Mouse (Mus musculus) v-Abl transformed pro-B cells (cell line): ENCODE results near the gene Zfp704.

Source experiments
- in situ Hi-C, 2 experiments: fragments of 400-800 bp; cut with MboI; formaldehyde crosslinking; loops; one replicate each; pipeline ENCODE4 v1.15.1; 2025; ENCODE audit not compliant: unreplicated experiment in 2 of 2

The Zfp704 gene

DNA sequence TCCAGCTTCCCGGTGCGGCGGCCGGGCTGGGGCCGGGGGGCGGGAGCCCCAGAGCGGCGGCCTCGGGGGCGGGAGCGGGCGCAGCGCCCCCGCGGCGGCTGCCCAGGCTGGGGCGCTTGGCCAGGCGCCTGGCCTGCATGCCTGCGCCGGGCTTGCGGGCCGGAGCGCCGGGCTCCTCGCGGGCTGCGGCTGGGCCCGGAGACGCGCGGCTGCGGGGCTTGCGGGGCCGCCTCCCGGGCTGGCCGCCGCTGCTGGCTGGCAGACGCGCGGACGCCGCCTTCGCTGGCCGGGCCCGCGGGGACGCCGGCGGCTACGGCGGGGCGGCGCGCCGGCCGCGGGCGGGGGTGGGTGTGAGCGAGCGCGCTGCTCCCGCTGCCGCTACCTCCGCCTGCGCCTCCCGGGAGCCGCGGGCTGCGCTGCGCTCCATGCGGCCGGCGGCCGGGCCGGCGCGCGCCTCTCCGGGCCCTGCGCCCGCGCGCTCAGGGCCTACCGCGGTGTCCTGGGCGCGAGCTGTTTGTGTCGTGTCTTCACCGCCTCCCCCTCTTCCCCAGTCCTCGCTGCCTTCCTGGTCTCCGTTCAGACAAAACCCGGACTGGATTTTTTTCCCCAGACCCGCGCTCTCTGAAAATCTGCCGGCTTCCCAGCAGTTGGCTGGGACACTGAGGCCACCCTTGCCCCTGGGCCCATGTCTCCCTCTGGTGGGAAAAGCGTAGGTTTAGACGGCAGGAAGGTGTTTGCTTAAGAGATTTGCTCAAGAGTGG lies at the start of gene Zfp704:
Gene Zfp704 (minus strand): TSS at position 505 of the 761 bp plus-strand sequence.
- in situ Hi-C loops, result no loop called here

DNA sequence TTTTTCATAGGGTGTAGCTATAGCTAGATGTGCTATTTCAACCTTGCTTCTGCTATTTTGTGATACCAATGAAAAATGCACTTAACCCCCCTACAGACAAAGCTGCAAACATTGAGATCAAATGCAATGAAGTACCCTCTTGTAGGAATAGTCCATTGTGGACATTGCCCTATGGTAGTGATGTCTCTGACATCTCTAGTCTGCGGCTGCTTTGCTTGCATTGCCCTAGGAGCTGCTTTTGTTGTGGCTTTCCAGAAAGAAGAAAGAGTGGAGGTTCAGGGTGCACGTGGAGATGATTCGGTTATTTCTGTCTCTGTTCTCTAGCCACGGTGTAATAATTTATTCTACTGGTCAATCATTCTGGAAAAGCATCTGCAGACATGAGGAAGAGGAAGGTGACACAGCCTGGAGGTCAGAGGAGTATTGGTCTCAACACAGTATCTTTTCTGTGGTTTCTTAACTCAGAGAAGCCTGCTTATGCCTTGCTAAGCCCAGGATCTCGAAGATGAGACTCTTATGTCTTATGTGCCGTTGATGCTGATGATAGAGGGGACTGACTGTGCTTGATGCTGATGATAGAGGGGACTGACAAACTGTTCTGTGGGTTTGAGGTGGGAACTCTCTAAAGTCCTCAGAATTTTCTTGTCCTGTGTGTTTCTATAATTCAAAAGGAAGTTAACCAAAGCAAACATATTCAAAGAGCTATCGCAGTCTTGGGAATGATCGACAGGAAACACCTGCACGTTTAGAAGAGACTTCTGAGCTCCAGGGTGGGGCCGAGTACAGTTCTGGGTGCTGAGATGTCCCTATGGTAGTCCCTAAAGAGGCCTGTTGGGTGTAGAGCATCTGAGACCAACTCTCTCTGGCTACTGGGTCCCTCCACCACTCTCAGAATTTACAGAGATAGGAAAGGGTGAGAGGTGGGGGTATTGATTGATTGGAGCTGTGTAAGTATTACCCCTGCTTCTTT lies 23.4 kb upstream of the Zfp704 start:
- in situ Hi-C loops, result no loop called here

DNA sequence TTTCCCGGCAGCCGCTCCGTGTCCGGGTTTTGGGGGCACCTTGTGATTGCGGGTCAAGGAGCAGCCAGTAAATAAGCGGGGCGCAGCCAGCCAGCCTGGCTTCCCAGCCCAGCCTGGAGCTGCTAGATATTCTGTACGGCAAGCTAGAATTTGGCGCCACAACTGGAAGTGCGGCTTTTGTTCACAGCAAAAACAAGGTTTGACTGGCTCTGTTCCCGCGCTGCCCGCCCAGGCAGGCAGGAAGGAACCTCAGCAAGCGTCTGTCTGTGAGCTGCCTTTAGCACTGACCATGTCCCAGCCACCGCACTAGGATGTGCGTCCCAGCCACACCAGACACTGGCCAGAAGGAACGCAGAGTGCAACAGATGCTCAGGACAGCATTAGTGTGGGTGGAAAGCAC lies 20.1 kb upstream of the Zfp704 start:
- in situ Hi-C loops, result no loop called here

DNA sequence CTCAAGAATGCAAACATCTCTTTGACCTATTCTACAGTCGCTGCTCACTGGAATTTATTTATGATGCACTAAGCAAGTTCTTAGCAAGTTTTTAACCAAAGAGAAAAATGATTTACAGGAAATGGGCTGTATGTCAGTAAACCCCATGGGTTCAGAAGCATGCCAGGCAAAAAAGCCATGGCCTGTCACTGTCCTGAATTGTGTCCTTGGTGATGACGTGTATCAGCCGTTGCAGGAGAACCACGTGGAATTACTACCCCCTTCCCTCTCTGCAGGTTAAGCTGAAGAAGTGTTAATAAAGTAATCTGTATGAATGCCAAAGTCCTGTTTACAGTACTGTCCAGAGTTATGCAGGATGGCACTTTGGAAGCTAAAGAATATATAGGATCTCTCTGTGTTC lies 18.2 kb upstream of the Zfp704 start:
- in situ Hi-C loops, result no loop called here

DNA sequence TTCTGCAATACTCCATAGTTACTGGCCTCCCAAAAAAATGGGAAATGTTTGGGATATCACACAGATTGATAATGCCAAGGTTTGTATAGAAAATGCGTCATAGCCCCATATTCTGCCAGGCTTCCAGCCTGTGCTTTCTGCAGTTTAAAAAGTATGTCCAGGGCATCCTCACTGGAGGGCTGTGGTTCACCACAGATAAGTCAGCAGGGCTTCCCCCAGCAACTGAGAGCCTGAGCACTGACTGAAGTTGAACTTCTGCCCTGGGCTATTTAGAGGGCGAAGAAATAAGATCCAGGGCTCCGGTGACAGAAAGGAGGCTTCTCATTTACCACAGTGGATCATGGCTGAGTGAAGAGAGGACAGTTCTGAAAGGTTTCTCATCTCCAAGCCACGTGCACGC lies 16.3 kb upstream of the Zfp704 start:
- in situ Hi-C loops, result no loop called here

DNA sequence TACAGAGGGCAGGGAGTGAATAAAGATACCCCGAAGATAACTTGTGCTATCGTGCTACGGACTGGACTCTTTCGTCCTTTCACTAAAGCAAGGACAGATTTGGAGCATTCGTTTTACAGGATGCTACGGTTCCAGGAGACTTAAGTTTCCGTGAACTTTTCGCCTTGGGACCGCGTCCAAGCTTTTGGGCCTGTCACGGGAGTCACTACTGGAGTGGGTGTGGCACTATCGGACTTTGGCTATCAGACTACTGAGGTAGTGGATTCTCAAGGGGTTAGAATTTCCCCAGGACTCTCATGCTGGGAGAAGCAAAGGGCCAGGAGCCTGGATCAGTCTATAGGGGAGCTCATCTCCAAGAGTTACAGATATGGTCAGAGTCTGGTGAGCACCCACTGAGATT lies 10.7 kb upstream of the Zfp704 start:
- in situ Hi-C loops, result no loop called here

DNA sequence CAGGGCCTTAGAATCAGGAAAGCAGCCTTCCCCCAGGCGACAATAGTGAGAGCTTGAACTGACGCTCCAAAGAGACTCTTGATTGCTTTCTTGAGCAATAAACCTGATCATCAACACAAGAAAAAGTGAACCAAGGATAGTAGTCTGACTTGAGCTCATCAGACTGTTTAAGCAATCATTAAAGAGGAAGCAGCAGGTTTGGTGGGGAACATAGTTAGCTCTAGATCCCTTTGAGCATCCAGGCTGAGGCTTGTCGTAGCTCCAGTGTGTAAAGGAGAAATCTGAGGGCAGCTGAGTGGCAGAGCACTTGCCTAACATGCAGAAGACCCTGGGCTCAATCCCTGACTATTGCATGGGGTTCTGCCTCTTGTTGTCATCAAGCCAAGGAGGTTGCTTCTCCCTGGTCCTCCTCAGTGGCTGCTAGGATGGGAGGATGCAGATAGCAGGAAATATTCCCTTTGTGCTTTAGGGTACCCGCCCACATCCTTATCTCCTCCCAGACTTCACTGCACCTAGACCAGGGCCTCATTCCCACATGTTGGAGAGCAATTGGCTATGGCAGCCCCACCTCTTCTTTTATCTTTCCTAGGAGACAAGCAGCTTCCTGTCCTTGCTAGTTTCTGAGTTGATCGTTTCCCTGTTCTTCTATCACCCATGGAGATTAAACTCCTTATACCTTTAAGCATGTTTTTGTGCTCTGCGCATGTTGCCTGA lies 9.8 kb upstream of the Zfp704 start:
- in situ Hi-C loops, result no loop called here

DNA sequence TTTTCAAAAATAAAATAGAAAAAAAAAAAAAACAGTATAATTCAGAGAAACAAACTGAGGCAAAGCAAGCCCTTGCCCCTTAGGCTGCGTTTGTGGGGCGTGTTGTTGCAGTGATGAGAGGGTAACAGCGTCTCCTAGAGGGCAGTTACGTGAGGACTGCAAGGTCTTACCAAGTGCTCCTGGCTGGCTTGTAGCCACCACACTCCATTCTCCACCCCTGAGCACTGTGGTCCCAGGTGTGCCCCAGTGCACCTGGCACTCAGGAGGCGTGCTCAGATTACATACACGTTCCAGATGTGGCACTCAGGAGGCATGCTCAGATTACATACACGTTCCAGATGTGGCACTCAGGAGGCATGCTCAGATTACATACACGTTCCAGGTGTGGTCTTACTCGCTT lies 7.2 kb upstream of the Zfp704 start:
- in situ Hi-C loops, result no loop called here

DNA sequence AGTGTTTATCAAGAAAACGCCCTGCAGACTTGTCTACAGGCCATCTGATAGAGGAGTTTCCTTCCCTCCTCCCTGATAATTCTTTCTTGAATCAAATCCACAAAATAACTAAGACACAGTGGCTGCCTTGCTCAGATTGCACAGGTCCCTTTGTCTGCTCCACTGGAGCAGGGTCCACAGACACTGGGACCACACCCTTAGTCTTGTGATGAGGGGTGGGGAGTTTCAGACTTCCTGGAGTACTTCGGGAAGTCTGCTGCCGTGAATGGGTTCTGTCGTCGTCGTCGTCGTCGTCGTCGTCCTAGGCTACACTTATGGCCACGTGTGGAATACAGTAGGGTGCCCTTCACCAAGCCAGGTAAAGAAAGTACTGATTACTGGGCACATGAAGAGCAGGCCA lies 4.8 kb upstream of the Zfp704 start:
- in situ Hi-C loops, result no loop called here

DNA sequence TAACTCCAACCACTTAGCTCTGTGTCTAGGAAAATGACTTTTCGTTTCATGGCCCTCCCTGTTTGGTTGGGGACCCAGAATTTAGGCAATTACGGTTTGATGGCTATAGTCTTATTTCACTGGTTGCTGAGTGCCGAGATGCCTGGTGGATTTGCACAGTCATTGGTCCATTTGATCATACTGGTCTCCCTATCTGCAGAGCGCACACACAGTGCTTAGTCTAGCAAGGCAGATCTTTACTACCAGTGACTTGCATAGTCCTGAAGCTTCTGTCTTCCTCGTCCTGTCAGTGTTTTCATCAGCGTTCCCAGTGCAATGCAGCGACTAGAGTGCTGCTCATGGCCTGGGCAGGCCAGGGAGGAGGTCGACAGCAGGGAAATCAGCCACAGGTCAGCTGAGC lies 4.1 kb upstream of the Zfp704 start:
- in situ Hi-C loops, result no loop called here

DNA sequence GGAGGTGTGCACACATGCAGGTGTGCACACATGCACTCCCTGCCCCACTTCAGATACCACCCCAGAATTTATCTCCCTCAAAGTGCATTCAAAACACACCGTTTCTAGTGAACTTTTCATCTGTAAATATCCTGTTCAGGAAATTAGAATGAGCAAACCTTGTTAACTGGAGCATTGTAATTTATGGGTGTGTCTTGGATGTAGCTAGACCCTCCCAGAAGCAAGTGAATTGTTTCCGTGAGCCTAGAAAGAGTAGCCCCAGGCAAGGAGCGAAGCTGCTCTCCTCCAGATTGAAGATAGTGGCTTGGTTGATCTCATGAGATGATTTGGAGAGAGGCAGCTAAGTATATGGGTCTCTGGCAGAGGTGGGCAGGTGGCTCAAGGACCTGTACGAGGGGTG lies 1.3 kb upstream of the Zfp704 start:
- in situ Hi-C loops, result no loop called here

DNA sequence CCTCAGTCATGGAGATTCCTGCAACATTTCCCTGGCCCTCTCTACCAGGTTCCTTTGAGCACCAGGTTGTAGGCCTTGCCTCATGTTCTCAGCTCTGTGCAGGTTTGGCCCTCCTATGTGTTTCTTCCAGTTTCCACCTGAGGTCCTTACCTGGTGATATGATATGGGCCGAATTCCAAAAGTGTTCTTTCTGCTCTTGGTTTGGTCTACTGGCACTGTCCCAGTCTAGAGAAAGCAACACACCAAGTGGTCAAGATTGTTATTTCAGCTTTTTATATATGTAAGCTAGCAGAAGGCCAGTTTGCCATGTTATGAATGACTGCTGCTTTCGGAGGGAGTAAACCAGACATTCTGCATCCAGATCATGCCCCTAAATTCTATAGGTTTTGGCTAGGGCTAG lies 541 bp upstream of the Zfp704 start:
- in situ Hi-C loops, result no loop called here

DNA sequence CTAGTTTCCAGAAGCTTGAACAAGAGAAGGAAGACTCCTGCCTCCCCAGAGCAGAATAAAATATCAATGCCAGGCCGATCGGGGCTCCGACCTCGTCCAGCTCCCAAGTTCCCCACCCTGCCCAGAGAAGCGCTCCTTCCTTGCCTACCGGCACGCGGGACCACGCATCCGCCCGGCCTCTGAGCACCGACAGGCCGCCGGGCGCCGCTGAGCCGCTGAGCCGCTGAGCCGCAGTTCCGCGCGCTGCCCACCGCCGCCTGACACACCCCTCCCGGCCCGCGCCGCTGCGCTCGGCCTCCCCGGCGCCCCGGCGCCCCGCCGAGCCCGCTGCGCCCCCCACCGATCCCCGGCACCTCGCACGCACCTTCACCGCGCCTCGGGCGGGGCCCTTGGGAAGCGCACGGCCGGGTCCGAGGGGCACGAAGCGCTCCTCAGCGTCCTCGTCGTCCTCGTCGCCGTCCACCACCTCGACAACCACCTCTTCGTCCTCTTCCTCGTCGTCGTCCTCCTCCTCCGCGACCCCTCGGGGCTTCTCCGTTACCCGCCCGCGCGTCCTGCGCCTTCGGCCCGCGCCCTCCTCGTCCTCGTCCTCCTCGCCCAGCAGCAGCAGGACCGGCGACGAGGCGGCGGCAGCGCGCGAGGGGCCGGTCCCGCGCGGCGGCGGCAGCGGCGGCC lies 842 bp downstream of the Zfp704 start:
- in situ Hi-C loops, result no loop called here

DNA sequence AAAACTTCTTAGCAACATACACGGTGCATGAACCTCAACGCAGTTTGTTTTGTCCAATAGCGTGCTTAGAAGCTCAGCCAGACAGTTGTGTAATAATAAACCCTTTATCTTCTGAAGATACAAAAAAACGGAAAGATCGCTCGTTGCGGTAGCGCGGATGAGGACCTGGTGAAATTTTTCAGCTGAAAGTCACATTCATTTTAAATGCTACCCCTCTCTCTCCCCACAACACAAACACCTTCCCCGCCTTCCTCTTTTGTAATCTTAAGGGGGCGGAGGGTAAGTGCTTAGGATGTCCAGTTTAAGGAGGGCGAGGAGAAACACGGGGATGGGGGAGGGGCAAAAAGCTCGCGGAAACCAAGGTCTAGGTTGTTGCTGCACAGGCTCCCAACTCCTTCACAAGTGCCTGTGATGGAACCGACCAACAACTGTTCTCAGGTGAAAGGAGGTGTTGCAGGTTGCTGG lies 1.4 kb downstream of the Zfp704 start:
- in situ Hi-C loops, result no loop called here

DNA sequence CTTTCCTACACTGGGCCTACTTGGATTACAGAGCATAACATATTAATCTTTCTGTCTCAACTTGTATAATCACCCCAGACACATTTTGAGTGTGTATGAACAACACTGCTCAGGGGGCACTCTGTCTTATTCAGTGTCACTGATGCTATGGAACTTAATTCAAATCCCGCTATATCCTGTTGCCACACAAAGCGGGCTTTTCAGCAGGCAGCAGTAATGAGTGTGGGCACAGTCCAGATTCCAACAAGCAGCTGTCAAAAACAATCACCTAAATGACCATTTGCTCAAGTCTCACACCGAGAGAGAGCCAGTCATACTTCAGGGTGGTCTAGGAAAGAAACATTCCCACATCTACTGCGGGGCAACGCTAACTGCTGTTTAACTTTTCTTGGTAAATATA lies 2.2 kb downstream of the Zfp704 start:
- in situ Hi-C loops, result no loop called here

DNA sequence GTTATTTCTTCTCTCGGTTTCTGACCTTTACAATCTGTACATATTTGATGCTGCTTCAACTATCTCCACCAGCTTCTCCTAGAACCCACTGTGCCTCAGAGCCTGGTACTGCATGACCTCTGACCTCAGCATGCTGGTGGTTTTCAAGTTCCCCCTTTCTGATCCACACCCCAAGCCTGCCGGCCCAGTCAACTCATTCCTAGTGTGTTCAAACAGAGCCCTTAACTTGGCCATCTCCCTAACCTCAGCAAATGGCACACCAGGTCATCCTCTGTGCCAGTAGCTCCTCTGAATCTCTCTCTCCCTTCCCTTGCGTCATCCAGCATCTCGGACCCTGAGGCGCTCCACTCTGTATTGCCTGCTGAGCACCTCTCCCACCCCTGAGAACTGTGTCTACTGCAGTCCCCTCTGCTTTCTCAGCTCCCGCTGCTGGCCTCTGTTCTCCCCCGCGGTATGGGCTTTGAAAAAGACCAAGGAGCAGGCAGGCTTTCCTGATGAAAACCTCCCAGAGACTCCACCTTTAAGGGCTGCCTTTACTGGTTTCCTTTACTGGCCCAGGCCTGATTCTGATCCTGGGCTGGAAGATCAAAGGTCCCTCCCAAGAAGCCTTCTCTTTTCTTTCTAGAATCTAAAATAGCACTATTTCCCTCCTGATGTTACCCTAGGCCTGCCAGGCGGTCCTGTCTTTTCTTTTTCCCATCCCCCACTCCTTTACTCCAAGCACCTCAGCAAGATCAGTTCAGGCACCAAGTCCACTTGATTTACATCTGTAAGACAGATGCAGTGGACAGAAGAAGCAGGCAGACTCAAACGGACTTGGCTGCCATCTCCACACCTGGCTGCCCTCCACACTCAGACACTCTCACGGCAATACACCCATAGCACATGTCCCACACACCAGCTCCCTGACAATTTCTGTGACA lies 3.8 kb downstream of the Zfp704 start:
- in situ Hi-C loops, result no loop called here

DNA sequence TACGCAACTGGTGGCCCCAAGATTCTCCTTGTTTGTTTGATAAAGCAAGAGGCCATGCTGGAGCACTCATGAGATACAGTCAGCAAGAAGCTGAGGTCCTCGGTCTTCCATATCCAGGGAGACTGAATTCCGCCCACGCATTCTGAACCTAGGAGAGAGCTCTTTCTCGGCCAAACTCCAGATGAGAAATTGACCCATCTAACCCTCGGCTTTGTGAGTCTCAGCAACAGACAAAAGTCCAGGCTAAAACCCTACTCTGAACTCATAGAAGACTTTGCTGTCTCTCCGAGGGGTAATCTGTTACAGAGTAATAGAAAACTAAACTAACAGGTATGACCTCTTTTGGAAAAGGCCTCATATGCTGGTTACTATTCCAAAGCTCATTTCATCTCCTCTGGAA lies 4.9 kb downstream of the Zfp704 start:
- in situ Hi-C loops, result loop anchor here in 1 of 2 experiments (5.0 kb wide), 1 partner anchor 97 kb away; no protein-coding TSS in a partner anchor

DNA sequence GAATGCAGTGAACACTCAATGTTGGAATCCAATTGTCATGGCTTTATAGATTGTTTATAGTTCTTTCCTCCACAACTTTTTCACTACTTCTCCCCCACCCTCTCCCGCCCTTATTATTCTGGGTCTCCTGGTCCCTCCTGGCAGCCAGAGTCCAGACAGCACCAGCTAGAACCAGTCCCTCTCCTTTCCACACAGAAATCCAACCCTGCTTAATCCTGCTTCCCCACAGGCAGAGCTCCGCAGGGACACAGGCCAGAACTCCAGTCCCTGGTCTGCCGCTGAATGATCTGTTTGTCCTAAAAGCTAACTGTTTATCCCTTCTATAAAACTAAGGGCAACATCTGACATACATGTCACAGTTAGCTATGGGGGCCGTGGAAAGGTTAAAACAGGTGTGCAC lies 6.0 kb downstream of the Zfp704 start:
- in situ Hi-C loops, result loop anchor here in 1 of 2 experiments (5.0 kb wide), 1 partner anchor 98 kb away; no protein-coding TSS in a partner anchor

DNA sequence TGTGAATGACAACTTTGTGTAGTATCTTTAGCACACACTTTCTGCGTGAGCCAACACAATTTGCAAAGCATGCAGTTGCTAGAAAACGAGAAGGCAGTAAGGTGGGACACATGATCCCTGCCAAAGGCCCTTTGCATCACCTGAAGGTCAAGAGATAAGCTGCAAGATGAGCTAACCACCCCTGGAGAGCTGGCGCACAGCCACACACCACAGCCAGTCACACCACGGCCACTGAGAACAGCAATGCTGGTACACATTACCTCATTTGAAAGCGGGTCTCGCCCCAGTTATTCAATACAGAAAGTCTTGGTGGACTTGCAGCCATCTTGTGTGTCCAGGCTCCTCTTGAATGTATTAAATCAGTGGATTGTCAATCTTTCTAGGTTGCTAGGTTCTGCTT lies 9.3 kb downstream of the Zfp704 start:
- in situ Hi-C loops, result loop anchor here in 1 of 2 experiments (5.0 kb wide), 1 partner anchor 102 kb away; no protein-coding TSS in a partner anchor
